Mouse (Mus musculus) MEL (cell line): ENCODE measurements at regions not wholly inside any gene's neighbourhood (a gene's known extent, or its start where the extent isn't known, plus 50 kb on each side); places are given as distances from the start of the nearest gene placed in this dataset.

Source experiments
- DNase-seq: peaks from one replicate; pipeline ENCODE4 v3.0.0; 2011; ENCODE audit warnings: low read depth, low spot score
- H3K27ac ChIP-seq: 2 replicates; pipeline ENCODE4 v1.5.1; 2012; ENCODE audit warnings: low read depth, mild to moderate bottlenecking, control low read depth, low read length, moderate library complexity; ENCODE audit not compliant: control insufficient read depth
- H3K27me3 ChIP-seq, 2 experiments: fragments of 150-350 bp in 1 of 2; sonication (generic) in 1 of 2; 2 replicates each; pipeline ENCODE4 v1.6.1; 2012; ENCODE audit warnings: low read length in 2 of 2, mild to moderate bottlenecking in 2 of 2, improper control_type of control experiment in 1 of 2, moderate library complexity in 1 of 2; ENCODE audit not compliant: insufficient read depth in 2 of 2, control insufficient read depth in 1 of 2
- H3K36me3 ChIP-seq, 2 experiments: 2 replicates each; pipeline ENCODE4 v1.6.1; 2012 to 2014; ENCODE audit warnings: low read length in 2 of 2, improper control_type of control experiment in 1 of 2, inconsistent platforms in 1 of 2, mild to moderate bottlenecking in 1 of 2; ENCODE audit not compliant: insufficient read depth in 2 of 2, control insufficient read depth in 1 of 2
- H3K4me1 ChIP-seq, 2 experiments: fragments of 150-350 bp in 1 of 2; sonication (generic) in 1 of 2; 2 replicates each; pipeline ENCODE4 v1.6.1; 2012; ENCODE audit warnings: low read length in 2 of 2, improper control_type of control experiment in 1 of 2, mild to moderate bottlenecking in 1 of 2; ENCODE audit not compliant: insufficient read depth in 2 of 2, control insufficient read depth in 1 of 2
- H3K4me3 ChIP-seq, 2 experiments: fragments of 150-350 bp in 1 of 2; sonication (generic) in 1 of 2; 2 replicates each; pipeline ENCODE4 v1.5.1; 2012; ENCODE audit warnings: low read depth in 2 of 2, low read length in 2 of 2, mild to moderate bottlenecking in 2 of 2, moderate library complexity in 2 of 2, control low read depth in 1 of 2, improper control_type of control experiment in 1 of 2; ENCODE audit not compliant: control insufficient read depth in 1 of 2, insufficient read depth in 1 of 2
- H3K79me2 ChIP-seq: 2 replicates; pipeline ENCODE4 v1.6.1; 2012; ENCODE audit warnings: mild to moderate bottlenecking, low read length, moderate library complexity; ENCODE audit not compliant: control insufficient read depth, poor library complexity, insufficient read depth
- H3K9ac ChIP-seq: 2 replicates; pipeline ENCODE4 v1.6.1; 2012; ENCODE audit warnings: low read depth, mild to moderate bottlenecking, control low read depth, low read length, moderate library complexity; ENCODE audit not compliant: control insufficient read depth, poor library complexity, severe bottlenecking
- H3K9me3 ChIP-seq: fragments of 150-350 bp; sonication (generic); replicated peaks from 2 replicates; pipeline ENCODE4 v1.6.1; 2012; ENCODE audit warnings: mild to moderate bottlenecking, low read length, improper control_type of control experiment, moderate library complexity; ENCODE audit not compliant: insufficient read depth
- CHD1 ChIP-seq: IDR thresholded peaks from 2 replicates; pipeline ENCODE4 v1.6.1; 2012; ENCODE audit warnings: low read depth, mild to moderate bottlenecking, inconsistent platforms, low read length, improper control_type of control experiment
- CHD2 ChIP-seq: IDR thresholded peaks from 2 replicates; pipeline ENCODE4 v1.6.1; 2011; ENCODE audit warnings: low read length, improper control_type of control experiment
- E2F4 ChIP-seq: IDR thresholded peaks from 2 replicates; pipeline ENCODE4 v1.6.1; 2011; ENCODE audit warnings: low read depth, low read length, improper control_type of control experiment, borderline replicate concordance
- EP300 ChIP-seq, 2 experiments: IDR thresholded peaks; 2 replicates each; pipeline ENCODE4 v1.6.1; 2011; ENCODE audit warnings: improper control_type of control experiment in 2 of 2, low read length in 2 of 2, low read depth in 1 of 2, mild to moderate bottlenecking in 1 of 2
- GABPA ChIP-seq: IDR thresholded peaks from 2 replicates; pipeline ENCODE4 v1.6.1; 2012; ENCODE audit warnings: low read depth, mild to moderate bottlenecking, inconsistent platforms, low read length, improper control_type of control experiment, moderate library complexity
- MAFK ChIP-seq: IDR thresholded peaks from 2 replicates; pipeline ENCODE4 v1.6.1; 2011; ENCODE audit warnings: low read depth, mild to moderate bottlenecking, low read length, improper control_type of control experiment, borderline replicate concordance
- MYB ChIP-seq: IDR thresholded peaks from 2 replicates; pipeline ENCODE4 v1.6.1; 2011; ENCODE audit warnings: mild to moderate bottlenecking, low read depth, low read length, improper control_type of control experiment
- NELFE ChIP-seq: IDR thresholded peaks from 2 replicates; pipeline ENCODE4 v1.6.1; 2011; ENCODE audit warnings: low read depth, low read length, improper control_type of control experiment
- POLR2A ChIP-seq, 2 experiments: IDR thresholded peaks; 2 replicates each; pipeline ENCODE4 v1.6.1; 2011 to 2012; ENCODE audit warnings: low read length in 2 of 2, mild to moderate bottlenecking in 2 of 2, control low read depth in 1 of 2, improper control_type of control experiment in 1 of 2, low read depth in 1 of 2, moderate library complexity in 1 of 2; ENCODE audit not compliant: control insufficient read depth in 1 of 2, insufficient read depth in 1 of 2, poor library complexity in 1 of 2
- POLR2AphosphoS2 ChIP-seq: IDR thresholded peaks from 2 replicates; pipeline ENCODE4 v1.6.1; 2011; ENCODE audit warnings: low read length, improper control_type of control experiment
- POLR2AphosphoS5 ChIP-seq: IDR thresholded peaks from 2 replicates; pipeline ENCODE4 v1.6.1; 2012; ENCODE audit warnings: low read depth, borderline replicate concordance, mild to moderate bottlenecking, inconsistent platforms, low read length, moderate library complexity, mixed read lengths
- TCF12 ChIP-seq: IDR thresholded peaks from 2 replicates; pipeline ENCODE4 v1.6.1; 2014; ENCODE audit warnings: low read depth, mild to moderate bottlenecking, inconsistent platforms, low read length, improper control_type of control experiment, moderate library complexity
- USF1 ChIP-seq: IDR thresholded peaks from 2 replicates; pipeline ENCODE4 v1.6.1; 2014; ENCODE audit warnings: low read depth, mild to moderate bottlenecking, inconsistent platforms, low read length, improper control_type of control experiment, moderate library complexity
- USF2 ChIP-seq, 2 experiments: IDR thresholded peaks; 2 replicates each; pipeline ENCODE4 v1.6.1; 2011 to 2012; ENCODE audit warnings: improper control_type of control experiment in 2 of 2, low read length in 2 of 2, borderline replicate concordance in 1 of 2, inconsistent platforms in 1 of 2, low read depth in 1 of 2, mild to moderate bottlenecking in 1 of 2; ENCODE audit not compliant: insufficient read depth in 1 of 2

GRCm38 (mm10) chr12:58454828-58455227 lies 185.7 kb upstream of the Clec14a start:
- DNase-seq: no peak
- Histone ChIP-seq H3K9me3 (no peaks in the 10 kb centered on the region), H3K79me2 (no peaks in the 10 kb centered on the region), H3K36me3 (no peaks in the 10 kb centered on the region), H3K4me1 (no peaks in the 10 kb centered on the region), H3K9ac (no peak overlapping the region), H3K27me3 (no peaks in the 10 kb centered on the region), H3K27ac (no peak overlapping the region), H3K4me3 (no peak overlapping the region)
- TF ChIP-seq E2F4: no peak
- no peak for TF ChIP-seq MYB

GRCm38 (mm10) chr12:58443007-58443406 lies 173.9 kb upstream of the Clec14a start:
- H3K4me3 ChIP-seq: no peak overlapping the region
- no peaks in the 10 kb centered on the region for H3K4me1 ChIP-seq
- H3K9ac ChIP-seq: no peak overlapping the region
- no peaks in the 10 kb centered on the region for H3K36me3 ChIP-seq
- H3K27me3 ChIP-seq: no peaks in the 10 kb centered on the region
- no peaks in the 10 kb centered on the region for H3K79me2 ChIP-seq
- H3K27ac ChIP-seq: no peak overlapping the region
- no peak for TF ChIP-seq CHD2
- no peak for TF ChIP-seq MAFK
- no peak for TF ChIP-seq POLR2AphosphoS2
- TF ChIP-seq CHD1: no peak
- TF ChIP-seq NELFE: no peak
- no peak for TF ChIP-seq POLR2AphosphoS5
- no peak for TF ChIP-seq USF1
- no peak for TF ChIP-seq GABPA
- no peak for TF ChIP-seq USF2 (IDR thresholded peaks at IDR 0.05; ENCODE audit: borderline replicate concordance in 1 of 2, insufficient read depth in 1 of 2, low read depth in 1 of 2, low read length in 2 of 2)
- no peak for TF ChIP-seq POLR2A (IDR thresholded peaks at IDR 0.05; ENCODE audit: control insufficient read depth in 1 of 2, insufficient read depth in 1 of 2, low read depth in 1 of 2, low read length in 2 of 2, poor library complexity in 1 of 2)
- no peak for TF ChIP-seq TCF12
- TF ChIP-seq, all 39 proteins: peak for 0
- DNase-seq: no peak
- no peaks in the 10 kb centered on the region for H3K9me3 ChIP-seq

- Histone ChIP-seq H3K9me3 (no peaks in the 10 kb centered on the region), H3K9ac (no peak overlapping the region), H3K79me2 (no peaks in the 10 kb centered on the region), H3K4me3 (no peak overlapping the region), H3K27ac (no peak overlapping the region), H3K27me3 (no peaks in the 10 kb centered on the region), H3K4me1 (no peaks in the 10 kb centered on the region), H3K36me3 (no peaks in the 10 kb centered on the region)
- no peak for DNase-seq
- TF ChIP-seq POLR2AphosphoS2 (no peak), EP300 (IDR thresholded peaks at IDR 0.05; ENCODE audit: low read depth in 1 of 2, low read length in 2 of 2) (no peak)
These were observed 172.9 kb upstream of the Clec14a start for GRCm38 (mm10) chr12:58441962-58442361.
